Mouse (Mus musculus) adipocyte (in vitro differentiated cells): ENCODE results near the gene Unc13a.
"Not testable (repeated sequence)": the region's sequence is repeated elsewhere in the genome, so short reads cannot be mapped to it uniquely, and the experiment has no call there.

Source experiments
- DNase-seq: peaks from one replicate; pipeline ENCODE4 v3.0.0-alpha.2; 2016; ENCODE audit warnings: low spot score

Unc13a gene

DNA sequence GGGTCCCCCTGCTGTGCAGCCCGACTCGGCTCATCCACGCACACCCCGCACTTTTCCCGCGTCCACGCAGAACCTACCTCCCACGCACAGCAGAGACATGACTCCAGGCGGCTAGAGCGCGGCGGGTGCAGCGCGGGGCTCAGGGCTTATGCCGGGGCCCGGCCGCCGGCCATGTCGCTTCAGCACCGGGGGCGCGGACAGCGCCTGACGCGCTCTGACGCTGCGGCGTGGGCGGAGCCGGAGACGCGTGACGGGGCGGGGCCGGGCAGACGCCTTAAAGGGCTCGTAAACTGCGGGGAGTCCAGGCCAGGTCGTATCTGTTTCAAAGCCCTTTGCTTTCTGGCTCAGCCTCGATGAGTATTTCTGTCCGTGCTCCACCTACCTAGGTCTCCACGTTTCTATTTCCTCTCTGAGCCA lies at the start of gene Unc13a:
TSS of gene Unc13a (minus strand) at position 209 of the 417 bp plus-strand sequence.
- peak; percentile 83 for DNase-seq

DNA sequence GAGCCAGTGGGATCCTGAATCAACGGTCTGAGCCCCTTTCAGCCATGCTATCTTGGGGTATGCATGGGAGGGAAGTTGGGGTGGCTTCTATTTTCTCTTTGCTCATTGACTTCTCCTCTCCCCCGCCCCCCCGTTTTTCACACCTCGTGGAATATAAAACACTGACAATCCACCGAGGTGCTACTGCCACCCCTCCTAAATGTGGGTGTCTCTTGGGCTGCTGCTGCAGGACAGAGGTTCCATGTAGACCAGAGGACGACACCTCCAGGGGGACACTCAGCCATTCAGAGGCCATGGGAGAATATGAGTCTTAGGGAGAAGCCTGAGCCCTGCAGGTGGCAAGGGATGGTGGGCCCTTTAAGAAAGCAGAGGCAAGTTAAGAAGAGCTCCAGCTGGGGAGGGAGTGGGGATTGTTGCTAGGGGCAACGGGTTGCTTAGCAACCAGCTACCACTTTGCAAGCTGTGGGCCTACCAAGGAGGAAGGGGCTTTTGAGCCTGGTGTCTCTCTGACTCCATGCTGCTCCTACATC lies 48.4 kb upstream of the Unc13a start:
- no peak for DNase-seq

- no peak for DNase-seq
These were observed 47.7 kb upstream of the Unc13a start for GRCm38 (mm10) chr8:71719218-71719617.

- no peak for DNase-seq
These were observed 46.7 kb upstream of the Unc13a start for GRCm38 (mm10) chr8:71718252-71718651.

DNA sequence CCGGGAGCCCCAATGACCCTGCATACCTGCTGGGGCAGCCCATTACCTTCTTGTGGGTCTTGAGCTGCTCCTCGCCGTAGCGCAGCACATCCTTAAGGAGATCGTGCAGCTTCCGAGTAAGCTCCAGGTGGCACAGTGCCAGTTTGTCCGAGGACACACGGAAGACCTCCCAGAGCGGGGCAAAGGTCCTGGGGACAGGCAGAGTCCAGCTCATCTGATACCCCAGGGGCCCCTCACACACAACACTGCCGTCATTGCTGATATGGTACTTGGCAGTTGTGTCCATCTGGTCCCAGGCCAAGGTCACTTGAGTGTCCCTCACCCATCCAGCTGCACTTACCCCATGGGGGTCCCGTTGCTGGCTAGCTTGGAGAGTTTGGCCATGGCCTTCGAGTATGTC lies 45.5 kb upstream of the Unc13a start:
- DNase-seq = no peak

GRCm38 (mm10) chr8:71716561-71717053 lies 45.0 kb upstream of the Unc13a start:
- no peak for DNase-seq

- DNase-seq = no peak
These were observed 44.0 kb upstream of the Unc13a start for GRCm38 (mm10) chr8:71715531-71715930.

DNA sequence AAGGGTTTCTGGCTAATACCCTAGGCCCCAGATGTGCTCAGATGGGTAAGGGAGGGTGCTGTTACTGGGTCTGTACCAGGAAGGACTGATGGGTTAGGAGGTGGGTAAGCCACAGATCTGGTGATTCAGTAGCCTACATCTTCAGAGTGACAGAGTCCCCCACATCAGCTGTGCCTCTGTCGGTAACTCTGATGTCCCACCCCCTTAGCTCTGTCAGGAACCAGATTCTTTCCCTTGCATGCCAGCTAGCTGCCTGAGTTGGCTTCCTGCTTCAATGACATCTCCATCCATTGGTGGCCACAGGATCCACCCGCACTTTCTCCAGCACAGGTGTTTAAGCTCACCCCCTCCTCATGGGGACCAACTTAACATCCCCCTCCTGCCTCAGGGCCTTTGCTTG lies 40.0 kb upstream of the Unc13a start:
- no peak for DNase-seq

- peak; percentile 58 for DNase-seq
These were observed 38.4 kb upstream of the Unc13a start for GRCm38 (mm10) chr8:71709800-71710446.

DNA sequence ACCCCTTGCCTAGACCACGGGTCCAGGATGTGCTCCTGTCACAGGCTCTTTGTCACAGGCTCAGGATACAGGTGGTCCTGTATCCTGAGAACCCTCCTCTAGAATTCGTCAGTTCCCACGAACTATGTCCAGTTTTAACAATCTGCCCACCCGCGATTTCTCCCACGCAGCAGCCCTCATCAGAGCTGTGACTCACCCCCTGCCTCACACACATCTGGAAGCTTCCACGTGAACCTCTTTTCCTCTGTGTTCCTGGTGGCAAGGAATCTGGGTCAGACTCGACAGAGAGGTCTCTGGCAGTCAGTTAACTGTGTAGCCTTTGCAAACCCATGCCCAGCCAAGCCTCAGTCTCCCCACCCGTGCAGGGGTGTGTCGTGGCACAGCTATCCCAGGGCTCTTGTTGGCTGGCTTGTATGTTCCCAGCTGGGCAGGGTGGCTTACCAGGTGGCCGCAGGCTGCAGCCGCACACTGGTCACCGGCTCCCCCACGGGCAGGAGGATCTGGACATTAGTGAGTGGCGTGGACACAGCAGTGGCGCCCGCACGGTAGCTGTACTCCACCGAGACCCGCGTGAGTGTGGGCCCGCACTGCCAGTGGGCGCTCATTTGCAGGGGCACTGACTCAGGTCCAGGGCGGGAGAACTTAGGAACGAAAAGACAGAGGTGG lies 37.7 kb upstream of the Unc13a start:
- no peak for DNase-seq

GRCm38 (mm10) chr8:71707874-71708273 lies 36.3 kb upstream of the Unc13a start:
- DNase-seq = peak; percentile 24

- not testable (repeated sequence) for DNase-seq
These were observed 31.8 kb upstream of the Unc13a start for GRCm38 (mm10) chr8:71703400-71703799.

GRCm38 (mm10) chr8:71702923-71703322 lies 31.4 kb upstream of the Unc13a start:
- no peak for DNase-seq

DNA sequence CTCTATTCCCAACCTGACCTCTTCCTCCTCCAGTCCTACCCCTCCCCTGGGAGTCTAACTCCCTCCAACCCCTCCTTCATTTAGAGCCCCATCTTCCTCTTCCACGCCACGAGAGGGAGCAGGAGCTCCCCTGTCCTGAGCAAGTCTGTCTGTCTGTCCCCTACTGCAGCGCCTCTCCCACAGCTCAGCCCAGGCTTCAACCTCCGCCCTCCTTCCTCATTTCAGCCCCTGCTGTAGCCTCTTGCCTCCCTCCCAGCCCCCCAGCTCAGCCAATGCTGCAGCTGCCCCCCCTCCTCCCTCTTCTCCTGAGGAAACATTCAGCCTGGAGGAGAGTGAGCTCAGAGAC lies 30.5 kb upstream of the Unc13a start:
- DNase-seq = no peak

GRCm38 (mm10) chr8:71701414-71702086 lies 30.0 kb upstream of the Unc13a start, which contains the start of gene B3gnt3:
Gene B3gnt3, minus strand, starts transcription at chr8:71701789.
- no peak for DNase-seq

DNA sequence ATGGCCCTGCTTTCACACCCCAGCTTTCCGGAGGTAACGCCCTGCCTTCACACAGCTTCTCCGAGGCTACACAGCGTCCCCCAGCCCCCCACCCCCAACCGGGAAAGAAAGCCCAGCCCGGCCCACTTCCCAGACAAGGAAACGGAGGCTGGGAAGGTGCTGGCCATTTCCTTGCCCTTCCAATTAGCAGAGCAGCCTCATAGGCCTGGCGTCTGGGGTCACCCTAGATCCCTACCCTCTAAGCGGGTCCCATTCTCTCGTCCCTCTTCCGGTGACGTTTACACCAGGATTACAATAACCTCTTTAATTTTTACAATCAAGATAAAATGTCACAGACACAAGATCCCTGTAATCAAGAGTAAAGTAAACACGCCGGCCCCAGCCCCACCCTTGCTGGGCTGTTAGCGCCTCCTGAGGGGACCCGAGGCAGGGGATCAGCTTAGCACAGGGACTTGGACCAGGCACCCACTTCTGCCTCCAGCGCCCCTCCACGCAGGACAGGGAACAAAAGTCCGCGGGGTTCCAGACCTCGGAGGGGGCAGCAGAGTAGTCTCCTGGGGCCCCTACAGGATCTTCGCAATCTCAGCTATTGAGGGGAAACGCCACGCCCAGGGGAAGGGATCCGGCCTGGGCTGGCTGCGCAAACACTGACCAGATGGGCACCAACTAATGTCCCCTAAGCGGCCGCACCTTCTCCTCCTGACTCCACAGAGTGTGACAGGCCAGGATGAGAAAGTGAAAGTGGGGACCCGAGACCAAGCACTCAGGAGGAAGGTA lies 29.1 kb upstream of the Unc13a start:
- no peak for DNase-seq

GRCm38 (mm10) chr8:71695456-71695855 lies 23.9 kb upstream of the Unc13a start:
- DNase-seq = not testable (repeated sequence)

DNA sequence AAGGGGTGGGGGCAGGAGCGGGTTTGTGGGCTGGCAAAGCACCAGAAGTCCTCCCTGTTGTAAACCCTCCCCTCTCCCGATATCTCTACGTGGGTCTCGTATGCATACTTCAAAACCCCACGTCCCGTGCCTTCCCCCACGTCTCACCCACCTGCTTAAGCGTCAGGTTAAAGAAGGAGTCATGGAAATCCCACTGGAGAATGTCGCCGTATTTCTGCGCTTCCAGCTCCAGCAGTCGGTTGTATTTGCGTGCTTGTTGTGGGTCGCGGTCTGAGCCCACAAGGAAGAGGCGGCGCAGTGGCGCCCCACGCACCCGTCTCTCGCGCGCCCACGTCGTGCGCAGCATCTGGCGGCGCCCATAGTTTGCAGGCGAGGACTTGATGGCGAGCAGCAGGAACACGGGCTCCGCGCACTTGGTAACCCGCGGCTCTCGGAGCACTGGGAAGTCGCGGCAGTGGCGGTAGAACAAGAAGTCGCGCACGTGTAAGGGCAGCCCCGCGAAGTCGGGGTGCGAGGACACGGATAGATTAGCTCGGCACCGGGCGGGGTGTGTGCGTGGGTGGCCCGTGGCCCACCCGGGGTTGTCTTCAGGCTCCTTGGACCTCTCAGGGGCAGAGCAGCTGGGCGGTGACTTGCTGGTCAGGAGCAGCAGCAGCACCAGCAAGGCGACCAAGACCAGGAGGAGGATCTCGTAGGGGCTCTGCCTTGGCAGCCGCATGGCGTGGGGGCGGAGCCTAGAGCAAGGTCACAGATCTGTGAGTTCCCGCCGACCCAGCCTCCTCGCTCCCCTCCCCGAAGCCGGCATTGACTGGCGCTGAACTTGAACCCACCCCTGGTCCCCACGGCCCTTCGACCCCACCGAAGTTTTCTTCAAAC lies 21.8 kb upstream of the Unc13a start:
- DNase-seq = no peak

- no peak for DNase-seq
These were observed 21.0 kb upstream of the Unc13a start for GRCm38 (mm10) chr8:71692509-71692908.

- no peak for DNase-seq
These were observed 17.5 kb upstream of the Unc13a start, which contains the start of gene Insl3 for GRCm38 (mm10) chr8:71689028-71689427. Gene Insl3, plus strand, starts transcription at chr8:71689214.

- no peak for DNase-seq
These were observed 16.1 kb upstream of the Unc13a start for GRCm38 (mm10) chr8:71687616-71688015.
